Mouse (Mus musculus): ENCODE measurements at regions not wholly inside any gene's neighbourhood (a gene's known extent, or its start where the extent isn't known, plus 50 kb on each side); places are given as distances from the start of the nearest gene placed in this dataset.

DNA sequence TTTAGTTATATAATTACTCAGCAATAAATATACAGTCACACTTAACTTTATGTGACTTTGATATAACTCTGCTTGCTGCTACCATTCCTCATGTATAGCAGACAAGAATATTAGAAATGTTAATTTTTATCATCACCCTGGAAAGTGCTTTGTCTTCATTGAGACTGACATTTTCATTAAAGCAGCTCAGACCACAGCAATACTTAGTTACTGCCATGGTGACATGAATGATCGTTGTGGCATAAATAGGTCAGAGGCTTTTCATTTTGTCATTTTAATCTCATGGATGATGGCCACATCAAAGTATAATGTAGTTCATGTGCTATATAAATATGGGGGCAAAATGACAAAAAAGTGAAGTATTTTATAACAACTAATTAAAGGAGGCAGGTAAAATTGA is 498.1 kb downstream of the Slc22a22 start:
- no peak for DNase-seq (ENCODE audit: low spot score)

DNA sequence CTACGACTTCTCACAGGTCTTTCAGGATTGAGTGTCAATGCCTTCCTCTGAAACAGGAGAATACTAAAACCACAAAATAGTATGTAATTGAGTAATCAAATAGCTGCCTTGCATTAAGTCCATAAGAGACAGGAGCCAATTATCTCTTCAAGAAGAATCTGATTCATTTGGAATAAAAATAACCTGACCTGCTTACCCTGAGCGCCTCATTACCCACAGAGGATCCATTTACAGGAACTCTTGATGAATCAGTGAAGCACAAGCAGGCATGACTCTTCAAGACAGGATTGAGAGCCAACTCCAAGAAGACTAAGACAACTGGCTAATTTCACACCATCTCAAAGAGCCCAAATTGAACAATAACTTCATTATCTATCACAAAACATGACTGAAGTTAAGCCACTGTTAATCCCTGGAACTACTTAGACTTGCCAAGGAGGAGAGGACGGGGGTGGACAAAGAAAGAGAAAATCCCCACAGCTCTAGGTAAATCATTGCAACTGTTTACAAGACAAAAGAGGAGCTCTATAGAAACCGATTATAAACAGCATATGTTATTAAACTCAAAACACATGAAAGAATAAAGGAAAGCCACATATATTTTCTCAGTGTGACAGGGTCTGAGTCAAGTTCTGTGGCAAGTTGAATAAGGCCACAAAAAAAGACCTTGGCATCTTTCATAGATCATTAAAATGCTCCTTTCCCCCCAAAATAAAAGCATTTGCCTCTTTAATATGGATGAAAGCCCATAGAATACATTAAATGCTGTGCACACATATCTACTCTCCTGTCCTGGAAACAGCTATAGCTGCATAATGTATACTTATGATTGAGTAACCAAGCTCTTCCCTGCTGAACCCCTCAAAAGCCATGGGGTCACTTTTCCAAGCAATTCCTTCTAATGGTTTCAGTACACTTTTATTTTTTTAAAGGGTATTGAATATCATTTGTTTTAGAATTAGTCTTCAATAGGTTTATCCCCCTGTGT is 501.7 kb downstream of the Slc22a22 start:
- DNase-seq (ENCODE audit: low spot score): no peak

- no peak for DNase-seq (ENCODE audit: low spot score)
Measured at GRCm38 (mm10) chr15:56970140-56970539, 507.3 kb downstream of the Slc22a22 start.

DNA sequence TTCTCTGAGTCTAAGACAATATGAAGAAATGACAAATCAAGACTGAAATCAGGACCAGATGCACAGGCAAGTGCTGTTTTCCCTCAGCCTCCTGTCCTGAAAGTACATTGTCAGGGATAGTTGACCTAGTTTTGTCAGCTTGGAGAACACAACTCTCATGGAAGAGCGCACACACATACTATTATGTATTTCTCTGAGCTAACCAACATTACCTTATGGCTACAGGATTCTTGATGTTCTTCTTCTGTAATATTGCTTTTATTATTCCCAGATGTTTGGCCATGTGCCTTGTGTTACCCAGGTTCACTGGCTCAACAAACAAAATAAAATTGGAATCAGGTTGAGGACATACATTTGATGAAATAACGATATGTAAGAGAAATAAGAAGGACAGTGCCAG is 521.1 kb downstream of the Slc22a22 start:
- no peak for DNase-seq (ENCODE audit: low spot score)

- DNase-seq (ENCODE audit: low spot score): no peak
Measured at GRCm38 (mm10) chr15:56952176-56952575, 525.2 kb downstream of the Slc22a22 start.

GRCm38 (mm10) chr15:56950824-56951223 is 526.6 kb downstream of the Slc22a22 start:
- no peak for DNase-seq (ENCODE audit: low spot score)

GRCm38 (mm10) chr15:56940891-56941290 is 536.5 kb downstream of the Slc22a22 start:
- DNase-seq (ENCODE audit: low spot score): no peak

DNA sequence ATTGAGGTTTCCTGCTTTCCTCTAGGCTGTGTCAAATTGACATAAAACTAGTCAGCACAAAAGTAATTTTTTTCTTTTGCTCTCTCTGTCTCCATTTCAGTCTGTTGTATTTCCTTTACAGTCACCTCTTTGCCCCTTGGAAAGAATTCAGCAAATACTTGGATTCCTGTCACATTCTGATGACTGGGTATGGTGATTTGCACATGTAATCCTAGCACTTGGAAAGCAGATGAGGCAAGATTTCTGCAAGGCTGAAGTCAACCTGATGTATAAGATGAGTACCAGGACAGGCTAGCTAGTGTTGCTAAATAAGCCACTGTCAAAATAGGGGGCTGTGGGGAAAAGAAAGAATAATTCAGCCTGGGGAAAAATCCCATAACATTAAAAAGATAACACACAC is 580.9 kb downstream of the Slc22a22 start:
- DNase-seq (ENCODE audit: low spot score): no peak

DNA sequence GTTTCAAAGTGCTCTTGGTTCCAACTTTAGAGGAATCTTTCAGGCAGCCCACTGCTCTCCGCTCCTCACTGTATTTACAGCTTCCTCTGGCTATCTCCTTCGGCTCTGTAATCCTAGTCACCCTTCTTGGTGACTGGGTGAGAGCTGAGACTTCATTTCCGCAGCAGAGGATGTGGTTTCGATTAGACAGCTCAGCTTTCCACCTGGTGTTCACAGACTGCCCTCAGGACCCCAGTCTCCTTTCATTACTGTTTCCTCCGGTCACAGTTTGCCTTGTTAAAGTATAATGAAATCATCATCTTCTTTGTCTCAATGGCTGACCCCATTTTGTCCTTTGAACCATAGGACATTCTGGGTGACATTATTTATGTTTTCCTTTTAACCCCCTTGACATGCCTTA is 595.9 kb downstream of the Slc22a22 start:
- DNase-seq (ENCODE audit: low spot score): no peak

DNA sequence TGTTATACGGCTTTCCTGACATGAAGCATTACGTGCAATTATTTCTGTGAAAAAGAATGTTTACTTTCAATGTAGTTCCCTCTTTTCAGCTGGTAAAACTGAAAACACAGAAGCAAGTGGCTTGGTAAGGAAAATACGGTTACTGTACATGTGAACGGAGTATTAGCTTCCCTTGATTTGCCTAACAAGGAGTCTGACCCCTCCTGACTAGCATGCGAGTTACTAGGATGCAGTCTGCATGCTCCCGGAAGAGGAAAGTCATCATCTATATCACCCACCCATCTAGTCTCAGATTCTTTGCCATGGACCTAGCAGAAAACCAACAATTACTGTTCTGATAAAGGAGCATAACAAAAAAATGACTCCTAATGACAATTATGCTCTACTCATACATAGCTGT is 611.5 kb downstream of the Slc22a22 start:
- DNase-seq (ENCODE audit: low spot score): no peak

- no peak for DNase-seq (ENCODE audit: low spot score)
Measured at GRCm38 (mm10) chr15:56865035-56865804, 612.2 kb downstream of the Slc22a22 start.

GRCm38 (mm10) chr15:56858627-56859334 is 618.6 kb downstream of the Slc22a22 start:
- DNase-seq (ENCODE audit: low spot score): peak; percentile 5

- no peak for DNase-seq (ENCODE audit: low spot score)
Measured at GRCm38 (mm10) chr15:56858134-56858533, 619.3 kb downstream of the Slc22a22 start.

DNA sequence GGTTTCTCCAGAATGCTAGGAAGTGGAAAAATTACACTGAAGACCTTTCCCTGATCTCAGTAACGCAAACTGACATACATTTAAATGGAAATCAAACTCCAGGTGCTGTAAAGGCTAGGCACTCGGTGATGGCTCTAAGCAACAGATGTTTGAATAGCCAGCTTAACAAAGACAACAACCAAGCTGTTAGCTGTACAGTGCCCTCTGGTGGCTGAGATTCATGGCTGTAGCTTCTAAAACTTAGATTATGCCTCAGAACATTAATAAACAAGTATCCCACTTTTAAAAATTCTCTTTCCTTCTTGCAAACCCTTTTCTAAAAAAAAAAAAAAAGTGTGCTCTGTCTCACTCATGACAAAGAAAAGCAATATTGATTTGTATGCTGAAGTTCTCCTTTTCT is 621.4 kb downstream of the Slc22a22 start:
- peak; percentile 72 for DNase-seq (ENCODE audit: low spot score)

DNA sequence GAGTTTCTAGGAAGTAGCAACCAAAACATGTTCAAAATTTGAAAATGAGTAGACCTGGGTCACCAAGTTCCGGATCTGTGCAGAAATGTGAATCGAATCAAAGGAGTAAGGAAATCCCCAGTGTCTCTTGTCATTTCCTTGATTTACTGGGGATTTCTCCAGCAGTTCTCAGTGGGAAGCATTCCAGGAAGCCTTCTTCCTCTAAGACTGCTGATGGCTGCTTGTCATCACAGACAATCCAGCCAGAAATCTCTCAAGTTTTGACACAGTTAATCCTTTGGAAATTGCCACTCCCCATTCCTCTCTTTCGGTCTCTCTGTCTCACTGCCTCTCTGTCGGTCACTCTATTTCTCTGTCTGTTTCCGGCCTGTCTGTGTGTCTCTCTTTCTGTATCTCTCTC is 624.3 kb downstream of the Slc22a22 start:
- DNase-seq (ENCODE audit: low spot score): no peak

DNA sequence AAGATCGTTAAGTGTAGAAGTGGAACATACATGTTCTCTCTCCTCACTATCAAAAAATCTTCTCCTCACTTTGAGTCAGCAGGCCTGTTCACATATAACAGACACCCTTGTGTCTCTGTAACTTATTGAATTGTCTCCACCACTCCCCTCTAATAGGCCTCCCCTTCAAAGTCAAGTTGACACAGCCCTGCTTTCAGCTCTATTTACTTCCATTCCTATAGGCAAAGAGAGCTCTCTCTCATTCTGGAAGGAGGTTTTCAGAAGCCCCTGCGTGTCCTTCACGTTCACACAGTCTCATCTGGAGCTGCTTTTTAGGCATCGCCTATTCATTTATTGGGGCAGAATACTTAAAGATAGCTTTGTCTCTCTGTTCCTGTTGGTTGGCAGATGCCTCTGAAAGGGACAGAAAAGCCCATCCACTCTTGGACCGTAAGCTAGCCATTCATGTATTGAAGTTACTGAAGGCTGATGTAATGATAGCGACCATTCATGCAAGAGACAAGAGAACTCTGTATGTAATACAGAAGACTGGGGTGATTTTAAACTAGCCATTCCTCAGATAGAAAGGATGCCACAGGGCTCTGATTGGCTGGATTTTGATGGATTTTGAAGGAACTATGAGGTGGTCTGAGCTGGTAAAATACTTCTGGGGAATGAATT is 629.8 kb downstream of the Slc22a22 start:
- DNase-seq (ENCODE audit: low spot score): no peak

- no peak for DNase-seq (ENCODE audit: low spot score)
Measured at GRCm38 (mm10) chr15:56844574-56844973, 632.9 kb downstream of the Slc22a22 start.

- no peak for DNase-seq (ENCODE audit: low spot score)
Measured at GRCm38 (mm10) chr15:56841516-56841915, 635.9 kb downstream of the Slc22a22 start.

GRCm38 (mm10) chr15:56837292-56837691 is 640.1 kb downstream of the Slc22a22 start:
- no peak for DNase-seq (ENCODE audit: low spot score)

- no peak for DNase-seq (ENCODE audit: low spot score)
Measured at GRCm38 (mm10) chr15:56834621-56835020, 642.8 kb downstream of the Slc22a22 start.

DNA sequence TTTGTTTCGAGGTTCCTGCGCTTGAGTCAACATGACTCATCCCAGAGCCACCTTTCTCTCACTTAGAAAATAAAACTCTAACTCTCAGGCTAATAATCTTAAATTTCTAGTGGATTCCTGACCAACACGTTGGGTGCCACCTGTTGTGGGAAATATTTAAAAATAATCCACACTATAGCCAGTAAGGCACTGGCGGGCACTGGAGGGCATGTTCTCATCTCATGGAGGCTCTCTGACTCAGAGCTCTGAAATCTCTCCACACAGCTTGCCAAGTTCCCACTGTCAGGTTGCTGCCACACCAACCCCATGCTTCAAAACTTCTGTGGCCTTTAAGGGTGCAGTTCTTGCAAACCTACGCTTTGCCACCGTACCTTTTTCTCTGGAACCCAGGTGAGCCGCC is 644.8 kb downstream of the Slc22a22 start:
- DNase-seq (ENCODE audit: low spot score): no peak
